Mouse (Mus musculus): Measurements from ENCODE around the gene Cep44. TPM values are rescaled to one million over a fixed set of nuclear protein-coding genes. Genes with fewer than 3 reads are reported as not detected.

Gene Cep44
- 29.7 and 32.9 TPM in 2 replicates for polyA plus RNA-seq (2015; fragmentation: Nextera tagmentation; extraction: Ambion mirVana)

- Histone ChIP-seq H3K27me3 (replicated peaks; ENCODE audit: control insufficient read depth, insufficient read depth, low read length) (no peaks in the 10 kb centered on the region), H3K27ac (ENCODE audit: low read length) (peak within 1 kb of the TSS; percentile 88), H3K4me2 (ENCODE audit: low read length) (peak within 1 kb of the TSS; percentile 81), H3K9me3 (ENCODE audit: control insufficient read depth, low read length) (no peaks in the 10 kb centered on the region), H3K4me3 (replicated peaks; ENCODE audit: low read length) (peak within 1 kb of the TSS; percentile 90), H3K4me1 (replicated peaks; ENCODE audit: control insufficient read depth, insufficient read depth, low read length) (peaks cover 11% of the 10 kb centered on the region), H3K36me3 (ENCODE audit: control insufficient read depth, insufficient read depth) (no peaks in the 10 kb centered on the region), H3K9ac (replicated peaks; ENCODE audit: low read depth, low read length) (peak within 1 kb of the TSS; percentile 79)
- ATAC-seq: peak; percentile 90
- under 1% methylated on average over 53 of the region's 53 CpGs for WGBS
These were observed at the start of gene Cep44, which contains the start of gene Fbxo8 for GRCm38 (mm10) chr8:56550558-56551360. Cep44 (minus strand) TSS chr8:56551047. Fbxo8 (plus strand) TSS chr8:56551090.

GRCm38 (mm10) chr8:56591502-56591901 is 40.7 kb upstream of the Cep44 start:
- no peak for ATAC-seq
- Histone ChIP-seq H3K4me1 (replicated peaks; ENCODE audit: control insufficient read depth, insufficient read depth, low read length) (no peaks in the 10 kb centered on the region), H3K27ac (ENCODE audit: low read length) (no peak overlapping the region), H3K4me2 (ENCODE audit: low read length) (no peak overlapping the region), H3K36me3 (ENCODE audit: control insufficient read depth, insufficient read depth) (no peaks in the 10 kb centered on the region), H3K9ac (replicated peaks; ENCODE audit: low read depth, low read length) (no peak overlapping the region), H3K9me3 (ENCODE audit: control insufficient read depth, low read length) (no peaks in the 10 kb centered on the region), H3K27me3 (replicated peaks; ENCODE audit: control insufficient read depth, insufficient read depth, low read length) (no peaks in the 10 kb centered on the region), H3K4me3 (replicated peaks; ENCODE audit: low read length) (no peak overlapping the region)
- 95% methylated on average over 5 of the region's 5 CpGs for WGBS

- Histone ChIP-seq H3K9me3 (ENCODE audit: control insufficient read depth, low read length) (no peaks in the 10 kb centered on the region), H3K9ac (replicated peaks; ENCODE audit: low read depth, low read length) (no peak overlapping the region), H3K27me3 (replicated peaks; ENCODE audit: control insufficient read depth, insufficient read depth, low read length) (no peaks in the 10 kb centered on the region), H3K36me3 (ENCODE audit: control insufficient read depth, insufficient read depth) (no peaks in the 10 kb centered on the region), H3K4me3 (replicated peaks; ENCODE audit: low read length) (no peak overlapping the region), H3K27ac (ENCODE audit: low read length) (no peak overlapping the region), H3K4me1 (replicated peaks; ENCODE audit: control insufficient read depth, insufficient read depth, low read length) (no peaks in the 10 kb centered on the region), H3K4me2 (ENCODE audit: low read length) (no peak overlapping the region)
- WGBS: 90% methylated on average over 1 of the region's 1 CpGs
- ATAC-seq: no peak
These were observed 40.2 kb upstream of the Cep44 start for GRCm38 (mm10) chr8:56591084-56591483.

GRCm38 (mm10) chr8:56589004-56589403 is 38.2 kb upstream of the Cep44 start:
- no peak overlapping the region for H3K4me2 ChIP-seq (ENCODE audit: low read length)
- no peaks in the 10 kb centered on the region for H3K27me3 ChIP-seq (replicated peaks; ENCODE audit: control insufficient read depth, insufficient read depth, low read length)
- H3K4me3 ChIP-seq (replicated peaks; ENCODE audit: low read length): no peak overlapping the region
- H3K9me3 ChIP-seq (ENCODE audit: control insufficient read depth, low read length): no peaks in the 10 kb centered on the region
- H3K4me1 ChIP-seq (replicated peaks; ENCODE audit: control insufficient read depth, insufficient read depth, low read length): no peaks in the 10 kb centered on the region
- 85% methylated on average over 2 of the region's 2 CpGs for WGBS
- H3K27ac ChIP-seq (ENCODE audit: low read length): no peak overlapping the region
- H3K36me3 ChIP-seq (ENCODE audit: control insufficient read depth, insufficient read depth): no peaks in the 10 kb centered on the region
- no peak for ATAC-seq
- H3K9ac ChIP-seq (replicated peaks; ENCODE audit: low read depth, low read length): no peak overlapping the region

- H3K27me3 ChIP-seq (replicated peaks; ENCODE audit: control insufficient read depth, insufficient read depth, low read length): no peaks in the 10 kb centered on the region
- H3K36me3 ChIP-seq (ENCODE audit: control insufficient read depth, insufficient read depth): no peaks in the 10 kb centered on the region
- H3K4me1 ChIP-seq (replicated peaks; ENCODE audit: control insufficient read depth, insufficient read depth, low read length): no peaks in the 10 kb centered on the region
- no peak overlapping the region for H3K4me3 ChIP-seq (replicated peaks; ENCODE audit: low read length)
- no peak for ATAC-seq
- no peaks in the 10 kb centered on the region for H3K9me3 ChIP-seq (ENCODE audit: control insufficient read depth, low read length)
- H3K27ac ChIP-seq (ENCODE audit: low read length): no peak overlapping the region
- no peak overlapping the region for H3K4me2 ChIP-seq (ENCODE audit: low read length)
- H3K9ac ChIP-seq (replicated peaks; ENCODE audit: low read depth, low read length): no peak overlapping the region
These were observed 32.0 kb upstream of the Cep44 start for GRCm38 (mm10) chr8:56582841-56583240.

GRCm38 (mm10) chr8:56580918-56581317 is 30.1 kb upstream of the Cep44 start:
- Histone ChIP-seq H3K36me3 (ENCODE audit: control insufficient read depth, insufficient read depth) (no peaks in the 10 kb centered on the region), H3K9me3 (ENCODE audit: control insufficient read depth, low read length) (no peaks in the 10 kb centered on the region), H3K4me2 (ENCODE audit: low read length) (no peak overlapping the region), H3K27ac (ENCODE audit: low read length) (no peak overlapping the region), H3K9ac (replicated peaks; ENCODE audit: low read depth, low read length) (no peak overlapping the region), H3K4me1 (replicated peaks; ENCODE audit: control insufficient read depth, insufficient read depth, low read length) (no peaks in the 10 kb centered on the region), H3K27me3 (replicated peaks; ENCODE audit: control insufficient read depth, insufficient read depth, low read length) (no peaks in the 10 kb centered on the region), H3K4me3 (replicated peaks; ENCODE audit: low read length) (no peak overlapping the region)
- WGBS: 91% methylated on average over 4 of the region's 4 CpGs
- ATAC-seq: no peak

- H3K4me1 ChIP-seq (replicated peaks; ENCODE audit: control insufficient read depth, insufficient read depth, low read length): no peaks in the 10 kb centered on the region
- no peak for ATAC-seq
- no peak overlapping the region for H3K4me3 ChIP-seq (replicated peaks; ENCODE audit: low read length)
- H3K9me3 ChIP-seq (ENCODE audit: control insufficient read depth, low read length): no peaks in the 10 kb centered on the region
- no peaks in the 10 kb centered on the region for H3K36me3 ChIP-seq (ENCODE audit: control insufficient read depth, insufficient read depth)
- WGBS: 94% methylated on average over 9 of the region's 9 CpGs
- no peak overlapping the region for H3K9ac ChIP-seq (replicated peaks; ENCODE audit: low read depth, low read length)
- no peaks in the 10 kb centered on the region for H3K27me3 ChIP-seq (replicated peaks; ENCODE audit: control insufficient read depth, insufficient read depth, low read length)
- no peak overlapping the region for H3K27ac ChIP-seq (ENCODE audit: low read length)
- no peak overlapping the region for H3K4me2 ChIP-seq (ENCODE audit: low read length)
These were observed 16.0 kb upstream of the Cep44 start for GRCm38 (mm10) chr8:56566856-56567255.

GRCm38 (mm10) chr8:56564399-56565047 is 13.7 kb upstream of the Cep44 start:
- Histone ChIP-seq H3K36me3 (ENCODE audit: control insufficient read depth, insufficient read depth) (no peaks in the 10 kb centered on the region), H3K4me2 (ENCODE audit: low read length) (no peak overlapping the region), H3K4me1 (replicated peaks; ENCODE audit: control insufficient read depth, insufficient read depth, low read length) (no peaks in the 10 kb centered on the region), H3K9ac (replicated peaks; ENCODE audit: low read depth, low read length) (no peak overlapping the region), H3K4me3 (replicated peaks; ENCODE audit: low read length) (no peak overlapping the region), H3K9me3 (ENCODE audit: control insufficient read depth, low read length) (no peaks in the 10 kb centered on the region), H3K27me3 (replicated peaks; ENCODE audit: control insufficient read depth, insufficient read depth, low read length) (no peaks in the 10 kb centered on the region), H3K27ac (ENCODE audit: low read length) (no peak overlapping the region)
- ATAC-seq: no peak
- 83% methylated on average over 4 of the region's 4 CpGs for WGBS

- no peak overlapping the region for H3K9ac ChIP-seq (replicated peaks; ENCODE audit: low read depth, low read length)
- H3K4me2 ChIP-seq (ENCODE audit: low read length): no peak overlapping the region
- H3K27ac ChIP-seq (ENCODE audit: low read length): no peak overlapping the region
- 77% methylated on average over 5 of the region's 5 CpGs for WGBS
- peaks cover 11% of the 10 kb centered on the region for H3K4me1 ChIP-seq (replicated peaks; ENCODE audit: control insufficient read depth, insufficient read depth, low read length)
- no peak for ATAC-seq
- no peaks in the 10 kb centered on the region for H3K9me3 ChIP-seq (ENCODE audit: control insufficient read depth, low read length)
- no peak overlapping the region for H3K4me3 ChIP-seq (replicated peaks; ENCODE audit: low read length)
- no peaks in the 10 kb centered on the region for H3K36me3 ChIP-seq (ENCODE audit: control insufficient read depth, insufficient read depth)
- no peaks in the 10 kb centered on the region for H3K27me3 ChIP-seq (replicated peaks; ENCODE audit: control insufficient read depth, insufficient read depth, low read length)
These were observed 1.8 kb upstream of the Cep44 start for GRCm38 (mm10) chr8:56552551-56553103.

All from forebrain, embryonic 16.5 days (tissue).